Mouse (Mus musculus) c-Kit-negative CD71-positive TER-119-positive erythroid progenitor cells, embryonic 14.5 days (primary cell): ENCODE results near the gene Arhgap36.

ENCODE experiments used
- DNase-seq: peaks from one replicate; pipeline ENCODE4 v3.0.0-alpha.2; 2013; ENCODE audit warnings: low read depth, low spot score

The Arhgap36 gene

GRCm38 (mm10) chrX:49463442-49463970, at the start of gene Arhgap36:
TSS of gene Arhgap36 (plus strand) at chrX:49463945.
- no peak for DNase-seq

- DNase-seq, result no peak
Observed at GRCm38 (mm10) chrX:49457781-49458180, 6.0 kb upstream of the Arhgap36 start.

- DNase-seq, result no peak
Observed at GRCm38 (mm10) chrX:49470287-49471054, 6.7 kb downstream of the Arhgap36 start.

GRCm38 (mm10) chrX:49479968-49480809, 16.4 kb downstream of the Arhgap36 start:
- no peak for DNase-seq

GRCm38 (mm10) chrX:49480846-49481245, 17.1 kb downstream of the Arhgap36 start:
- DNase-seq, result no peak

- no peak for DNase-seq
Observed at GRCm38 (mm10) chrX:49489141-49489540, 25.4 kb downstream of the Arhgap36 start.

- DNase-seq, result no peak
Observed at GRCm38 (mm10) chrX:49493739-49494449, 30.1 kb downstream of the Arhgap36 start.
